Mouse (Mus musculus): ENCODE results near the gene Omt2a. TPM values are rescaled to one million over a fixed set of nuclear protein-coding genes. Genes with fewer than 3 reads are reported as not detected.

Omt2a gene
- polyA plus RNA-seq (2014; fragmentation: Illumina TruSeq; extraction: RNeasy Lipid Tissue Mini Kit (QIAGEN cat#74804)), result 49.9 TPM

GRCm38 (mm10) chr9:78314696-78315095 lies at the start of gene Omt2a:
Gene Omt2a (minus strand): TSS chr9:78314796.

GRCm38 (mm10) chr9:78355611-78356010 lies 41.0 kb upstream of the Omt2a start, which contains the start of gene Gsta2:
Gene Gsta2 (minus strand): TSS chr9:78355788.

GRCm38 (mm10) chr9:78327289-78327688 lies 12.7 kb upstream of the Omt2a start, which contains the start of gene Omt2b:
Gene Omt2b (plus strand): TSS chr9:78327589.

GRCm38 (mm10) chr9:78289723-78290122 lies 24.9 kb downstream of the Omt2a start, which contains the start of gene Gm10639:
Gene Gm10639 (plus strand): TSS chr9:78289923.

Other genes starting within 250 kb of the Omt2a start
- gene Fbxo9, start 205.7 kb downstream of the Omt2a start, polyA plus RNA-seq (2014; fragmentation: Illumina TruSeq; extraction: RNeasy Lipid Tissue Mini Kit (QIAGEN cat#74804)), result 26.5 TPM
- gene Ick, start 205.6 kb downstream of the Omt2a start, polyA plus RNA-seq (2014; fragmentation: Illumina TruSeq; extraction: RNeasy Lipid Tissue Mini Kit (QIAGEN cat#74804)), result 30.3 TPM
- 42.8 TPM for gene Gsta4, start 132.0 kb downstream of the Omt2a start, polyA plus RNA-seq (2014; fragmentation: Illumina TruSeq; extraction: RNeasy Lipid Tissue Mini Kit (QIAGEN cat#74804))
- not detected for gene Gsta1, start 84.1 kb downstream of the Omt2a start, polyA plus RNA-seq (2014; fragmentation: Illumina TruSeq; extraction: RNeasy Lipid Tissue Mini Kit (QIAGEN cat#74804))
- gene Gm3776, start 57.7 kb downstream of the Omt2a start, polyA plus RNA-seq (2014; fragmentation: Illumina TruSeq; extraction: RNeasy Lipid Tissue Mini Kit (QIAGEN cat#74804)), result not detected
- not detected for gene Gm10639, start 24.9 kb downstream of the Omt2a start, polyA plus RNA-seq (2014; fragmentation: Illumina TruSeq; extraction: RNeasy Lipid Tissue Mini Kit (QIAGEN cat#74804))
- 111 TPM for gene Omt2b, start 12.8 kb upstream of the Omt2a start, polyA plus RNA-seq (2014; fragmentation: Illumina TruSeq; extraction: RNeasy Lipid Tissue Mini Kit (QIAGEN cat#74804))
- 29.7 TPM for gene Gsta2, start 41.0 kb upstream of the Omt2a start, polyA plus RNA-seq (2014; fragmentation: Illumina TruSeq; extraction: RNeasy Lipid Tissue Mini Kit (QIAGEN cat#74804))
- 2.8 TPM for gene Dppa5a, start 53.4 kb upstream of the Omt2a start, polyA plus RNA-seq (2014; fragmentation: Illumina TruSeq; extraction: RNeasy Lipid Tissue Mini Kit (QIAGEN cat#74804))
- 21.6 TPM for gene Ooep, start 63.9 kb upstream of the Omt2a start, polyA plus RNA-seq (2014; fragmentation: Illumina TruSeq; extraction: RNeasy Lipid Tissue Mini Kit (QIAGEN cat#74804))
- 0.20 TPM for gene Ddx43, start 81.0 kb upstream of the Omt2a start, polyA plus RNA-seq (2014; fragmentation: Illumina TruSeq; extraction: RNeasy Lipid Tissue Mini Kit (QIAGEN cat#74804))
- gene Cgas, start 128.4 kb upstream of the Omt2a start, polyA plus RNA-seq (2014; fragmentation: Illumina TruSeq; extraction: RNeasy Lipid Tissue Mini Kit (QIAGEN cat#74804)), result 5.2 TPM
- gene Mto1, start 133.4 kb upstream of the Omt2a start, polyA plus RNA-seq (2014; fragmentation: Illumina TruSeq; extraction: RNeasy Lipid Tissue Mini Kit (QIAGEN cat#74804)), result 14.9 TPM
- gene Gm17324, start 134.0 kb upstream of the Omt2a start, polyA plus RNA-seq (2014; fragmentation: Illumina TruSeq; extraction: RNeasy Lipid Tissue Mini Kit (QIAGEN cat#74804)), result not detected
- 6,126 TPM for gene Eef1a1, start 174.4 kb upstream of the Omt2a start, polyA plus RNA-seq (2014; fragmentation: Illumina TruSeq; extraction: RNeasy Lipid Tissue Mini Kit (QIAGEN cat#74804))